Mouse (Mus musculus) liver, embryonic 13.5 days (tissue): ENCODE measurements at regions not wholly inside any gene's neighbourhood (a gene's known extent, or its start where the extent isn't known, plus 50 kb on each side); places are given as distances from the start of the nearest gene placed in this dataset.

Experiments used
- ATAC-seq: fragments of 200-750 bp; cut with Nextera tagmentation; 2 replicates; pipeline ENCODE4 v1.8.0; 2017; ENCODE audit warnings: low read depth, mild to moderate bottlenecking, moderate number of reproducible peaks, moderate library complexity
- DNase-seq: peaks from one replicate; pipeline ENCODE4 v3.0.0; 2022
- H3K27ac ChIP-seq: fragments of 300-500 bp; sonication (generic); 2 replicates; pipeline ENCODE4 v1.5.1; 2015; ENCODE audit warnings: moderate library complexity, mild to moderate bottlenecking, inconsistent platforms
- H3K27me3 ChIP-seq: fragments of 300-500 bp; sonication (generic); 2 replicates; pipeline ENCODE4 v1.6.1; 2015; ENCODE audit warnings: mild to moderate bottlenecking, inconsistent platforms
- H3K36me3 ChIP-seq: fragments of 300-500 bp; sonication (generic); 2 replicates; pipeline ENCODE4 v1.6.1; 2015; ENCODE audit warnings: mild to moderate bottlenecking, inconsistent platforms
- H3K4me1 ChIP-seq: fragments of 300-500 bp; sonication (generic); replicated peaks from 2 replicates; pipeline ENCODE4 v1.6.1; 2015; ENCODE audit warnings: inconsistent platforms
- H3K4me2 ChIP-seq: fragments of 300-500 bp; sonication (generic); 2 replicates; pipeline ENCODE4 v1.6.1; 2015; ENCODE audit warnings: inconsistent platforms, mild to moderate bottlenecking, moderate library complexity
- H3K4me3 ChIP-seq: fragments of 300-500 bp; sonication (generic); replicated peaks from 2 replicates; pipeline ENCODE4 v1.5.1; 2015; ENCODE audit warnings: mild to moderate bottlenecking, inconsistent platforms
- H3K9ac ChIP-seq: fragments of 300-500 bp; sonication (generic); 2 replicates; pipeline ENCODE4 v1.6.1; 2015; ENCODE audit warnings: mild to moderate bottlenecking, inconsistent platforms
- H3K9me3 ChIP-seq: fragments of 300-500 bp; sonication (generic); replicated peaks from 2 replicates; pipeline ENCODE4 v1.6.1; 2016; ENCODE audit warnings: inconsistent platforms
- WGBS: fragments of 180-500 bp; shearing (Covaris S2); methylation state at CpG from one replicate; pipeline ENCODE4 v1.1.7; 2015; ENCODE audit not compliant: insufficient replicate concordance; 5-methylcytosine and 5-hydroxymethylcytosine counted together

GRCm38 (mm10) chr13:52253138-52253537 lies 277.9 kb downstream of the Diras2 start:
- DNase-seq (no peak), ATAC-seq (no peak)
- H3K27me3 ChIP-seq, result no peaks in the 10 kb centered on the region
- WGBS, result 18% methylated on average over 8 of the region's 8 CpGs
- no peaks in the 10 kb centered on the region for H3K9me3 ChIP-seq
- no peak overlapping the region for H3K4me3 ChIP-seq
- H3K27ac ChIP-seq, result no peak overlapping the region
- no peaks in the 10 kb centered on the region for H3K36me3 ChIP-seq
- H3K4me1 ChIP-seq, result 0 out of 2 replicates have a peak, but pooled peaks cover 7% of the 10 kb centered on the region
- no peak overlapping the region for H3K9ac ChIP-seq
- no peak overlapping the region for H3K4me2 ChIP-seq

GRCm38 (mm10) chr13:52254185-52254584 lies 276.9 kb downstream of the Diras2 start:
- Histone ChIP-seq H3K36me3 (no peaks in the 10 kb centered on the region), H3K27me3 (no peaks in the 10 kb centered on the region), H3K9me3 (no peaks in the 10 kb centered on the region), H3K4me2 (no peak overlapping the region), H3K4me1 (0 out of 2 replicates have a peak, but pooled peaks cover 7% of the 10 kb centered on the region), H3K4me3 (no peak overlapping the region), H3K9ac (no peak overlapping the region), H3K27ac (no peak overlapping the region)
- 14% methylated on average over 9 of the region's 9 CpGs for WGBS
- ATAC-seq (no peak), DNase-seq (no peak)

GRCm38 (mm10) chr13:52255697-52256096 lies 275.4 kb downstream of the Diras2 start:
- no peaks in the 10 kb centered on the region for H3K9me3 ChIP-seq
- DNase-seq, result no peak

GRCm38 (mm10) chr13:52258373-52258772 lies 272.7 kb downstream of the Diras2 start:
- no peak for ATAC-seq
- H3K36me3 ChIP-seq, result no peaks in the 10 kb centered on the region
- H3K9me3 ChIP-seq, result no peaks in the 10 kb centered on the region
- DNase-seq, result no peak
- 0 out of 2 replicates have a peak, but pooled peaks cover 7% of the 10 kb centered on the region for H3K4me1 ChIP-seq
- H3K27me3 ChIP-seq, result no peaks in the 10 kb centered on the region
- H3K27ac ChIP-seq, result no peak overlapping the region
- no peak overlapping the region for H3K4me2 ChIP-seq
- no peak overlapping the region for H3K4me3 ChIP-seq
- 29% methylated on average over 8 of the region's 8 CpGs for WGBS
- no peak overlapping the region for H3K9ac ChIP-seq

More at GRCm38 (mm10) chr13:52255697-52256096, 275.4 kb downstream of the Diras2 start:
- WGBS, result 56% methylated on average over 5 of the region's 5 CpGs
- no peak overlapping the region for H3K4me2 ChIP-seq
- H3K27ac ChIP-seq, result no peak overlapping the region
- H3K36me3 ChIP-seq, result no peaks in the 10 kb centered on the region
- no peaks in the 10 kb centered on the region for H3K27me3 ChIP-seq
- no peak for ATAC-seq
- 0 out of 2 replicates have a peak, but pooled peaks cover 7% of the 10 kb centered on the region for H3K4me1 ChIP-seq
- no peak overlapping the region for H3K4me3 ChIP-seq
- no peak overlapping the region for H3K9ac ChIP-seq

- 76% methylated on average over 14 of the region's 14 CpGs for WGBS
- H3K9ac ChIP-seq, result no peak overlapping the region
- no peaks in the 10 kb centered on the region for H3K9me3 ChIP-seq
Observed at GRCm38 (mm10) chr13:52262949-52263550, 268.0 kb downstream of the Diras2 start.

GRCm38 (mm10) chr13:52268279-52268678 lies 262.8 kb downstream of the Diras2 start:
- 57% methylated on average over 6 of the region's 6 CpGs for WGBS
- DNase-seq, result no peak
- Histone ChIP-seq H3K4me2 (no peak overlapping the region), H3K9me3 (no peaks in the 10 kb centered on the region), H3K4me1 (no peaks in the 10 kb centered on the region), H3K36me3 (no peaks in the 10 kb centered on the region), H3K9ac (no peak overlapping the region), H3K27me3 (no peaks in the 10 kb centered on the region), H3K4me3 (no peak overlapping the region), H3K27ac (no peak overlapping the region)
- ATAC-seq, result no peak

More at GRCm38 (mm10) chr13:52262949-52263550, 268.0 kb downstream of the Diras2 start:
- H3K27me3 ChIP-seq, result no peaks in the 10 kb centered on the region
- no peak overlapping the region for H3K4me3 ChIP-seq
- DNase-seq (no peak), ATAC-seq (no peak)
- H3K4me1 ChIP-seq, result no peaks in the 10 kb centered on the region
- H3K27ac ChIP-seq, result no peak overlapping the region
- H3K4me2 ChIP-seq, result no peak overlapping the region
- no peaks in the 10 kb centered on the region for H3K36me3 ChIP-seq

- no peak for ATAC-seq
- no peaks in the 10 kb centered on the region for H3K36me3 ChIP-seq
- no peaks in the 10 kb centered on the region for H3K27me3 ChIP-seq
- H3K9me3 ChIP-seq, result no peaks in the 10 kb centered on the region
- no peak overlapping the region for H3K4me2 ChIP-seq
- WGBS, result 68% methylated on average over 19 of the region's 19 CpGs
- no peaks in the 10 kb centered on the region for H3K4me1 ChIP-seq
- no peak overlapping the region for H3K9ac ChIP-seq
- DNase-seq, result no peak
- no peak overlapping the region for H3K4me3 ChIP-seq
- H3K27ac ChIP-seq, result no peak overlapping the region
Observed at GRCm38 (mm10) chr13:52273502-52274246, 257.4 kb downstream of the Diras2 start.

GRCm38 (mm10) chr13:52275196-52275595 lies 255.9 kb downstream of the Diras2 start:
- Histone ChIP-seq H3K9ac (no peak overlapping the region), H3K4me1 (no peaks in the 10 kb centered on the region), H3K36me3 (no peaks in the 10 kb centered on the region), H3K9me3 (no peaks in the 10 kb centered on the region), H3K27ac (no peak overlapping the region), H3K4me2 (no peak overlapping the region), H3K27me3 (no peaks in the 10 kb centered on the region), H3K4me3 (no peak overlapping the region)
- ATAC-seq, result no peak
- no peak for DNase-seq
- 63% methylated on average over 5 of the region's 5 CpGs for WGBS

- Histone ChIP-seq H3K4me2 (no peak overlapping the region), H3K9me3 (no peaks in the 10 kb centered on the region), H3K27me3 (no peaks in the 10 kb centered on the region), H3K9ac (no peak overlapping the region), H3K4me3 (no peak overlapping the region), H3K27ac (no peak overlapping the region), H3K4me1 (no peaks in the 10 kb centered on the region), H3K36me3 (no peaks in the 10 kb centered on the region)
- WGBS, result 9% methylated on average over 8 of the region's 8 CpGs
- no peak for ATAC-seq
- DNase-seq, result peak; percentile 20
Observed at GRCm38 (mm10) chr13:52275675-52276074, 255.4 kb downstream of the Diras2 start.

- Histone ChIP-seq H3K27me3 (no peaks in the 10 kb centered on the region), H3K9me3 (no peaks in the 10 kb centered on the region), H3K27ac (no peak overlapping the region), H3K4me3 (no peak overlapping the region), H3K36me3 (no peaks in the 10 kb centered on the region), H3K4me2 (no peak overlapping the region), H3K9ac (no peak overlapping the region), H3K4me1 (no peaks in the 10 kb centered on the region)
- ATAC-seq (no peak), DNase-seq (no peak)
- 25% methylated on average over 3 of the region's 3 CpGs for WGBS
Observed at GRCm38 (mm10) chr13:52277195-52277594, 253.9 kb downstream of the Diras2 start.

- Histone ChIP-seq H3K4me2 (no peak overlapping the region), H3K27me3 (no peaks in the 10 kb centered on the region), H3K9me3 (no peaks in the 10 kb centered on the region), H3K4me3 (no peak overlapping the region), H3K9ac (no peak overlapping the region), H3K36me3 (no peaks in the 10 kb centered on the region), H3K27ac (no peak overlapping the region), H3K4me1 (no peaks in the 10 kb centered on the region)
- WGBS, result 39% methylated on average over 1 of the region's 1 CpGs
- DNase-seq (no peak), ATAC-seq (no peak)
Observed at GRCm38 (mm10) chr13:52278831-52279230, 252.2 kb downstream of the Diras2 start.
